Mouse (Mus musculus) left cerebral cortex, postnatal 4 days (tissue): Measurements from ENCODE around the gene Hmx1. TPM values are rescaled to one million over a fixed set of nuclear protein-coding genes. Genes with fewer than 3 reads are reported as not detected.

ENCODE experiments used
- total RNA-seq, 2 experiments: library from RNA; stranded (reverse); gene quantifications; 2 replicates each; pipeline ENCODE4 v1.2.3; 2021

Hmx1 gene
- total RNA-seq, 2 experiments from 2014 or later, result not detected

Other genes starting within 250 kb of the Hmx1 start
- 1 to 10 TPM; 6.4 to 7.8 TPM for gene Adra2c, start 110.8 kb upstream of the Hmx1 start, total RNA-seq
- 1 to 10 TPM; 1.9 to 3.3 TPM for gene Cpz, start 136.6 kb downstream of the Hmx1 start, total RNA-seq
- 10 to 100 TPM; 10.9 to 11.9 TPM for gene Trmt44, start 186.0 kb downstream of the Hmx1 start, total RNA-seq
- 10 to 100 TPM; 24.2 to 26.1 TPM for gene Acox3, start 193.9 kb downstream of the Hmx1 start, total RNA-seq